Mouse (Mus musculus): ENCODE measurements at regions not wholly inside any gene's neighbourhood (a gene's known extent, or its start where the extent isn't known, plus 50 kb on each side); places are given as distances from the start of the nearest gene placed in this dataset.

GRCm38 (mm10) chr17:45928903-45929477 is 103.2 kb downstream of the Vegfa start:
- no peak for DNase-seq (ENCODE audit: low spot score in 2 of 2)

DNA sequence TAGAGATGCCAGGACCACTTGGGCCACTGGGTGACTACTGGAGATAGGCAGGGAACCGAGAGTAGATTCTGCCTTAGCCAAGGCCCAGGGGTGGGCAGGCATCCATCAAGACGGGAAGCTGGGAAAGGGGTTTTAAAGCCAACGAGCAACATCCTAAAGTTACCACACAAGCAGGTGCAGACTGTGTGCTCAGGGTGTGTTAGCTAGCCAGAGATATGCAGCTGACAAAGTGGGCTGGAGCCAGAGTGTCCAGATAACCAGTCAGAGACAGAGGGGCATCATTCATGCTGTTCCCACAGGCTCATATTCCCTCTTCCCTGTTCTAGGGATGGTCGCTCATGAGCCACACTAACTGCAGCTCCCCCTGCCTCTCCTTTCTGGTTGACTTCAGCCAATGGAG is 104.2 kb downstream of the Vegfa start:
- no peak for DNase-seq (ENCODE audit: low spot score in 2 of 2)

- no peak for DNase-seq (ENCODE audit: low spot score in 2 of 2)
Measured at GRCm38 (mm10) chr17:45925845-45926244, 106.3 kb downstream of the Vegfa start.

GRCm38 (mm10) chr17:45924595-45924994 is 107.6 kb downstream of the Vegfa start:
- no peak for DNase-seq (ENCODE audit: low spot score in 2 of 2)

DNA sequence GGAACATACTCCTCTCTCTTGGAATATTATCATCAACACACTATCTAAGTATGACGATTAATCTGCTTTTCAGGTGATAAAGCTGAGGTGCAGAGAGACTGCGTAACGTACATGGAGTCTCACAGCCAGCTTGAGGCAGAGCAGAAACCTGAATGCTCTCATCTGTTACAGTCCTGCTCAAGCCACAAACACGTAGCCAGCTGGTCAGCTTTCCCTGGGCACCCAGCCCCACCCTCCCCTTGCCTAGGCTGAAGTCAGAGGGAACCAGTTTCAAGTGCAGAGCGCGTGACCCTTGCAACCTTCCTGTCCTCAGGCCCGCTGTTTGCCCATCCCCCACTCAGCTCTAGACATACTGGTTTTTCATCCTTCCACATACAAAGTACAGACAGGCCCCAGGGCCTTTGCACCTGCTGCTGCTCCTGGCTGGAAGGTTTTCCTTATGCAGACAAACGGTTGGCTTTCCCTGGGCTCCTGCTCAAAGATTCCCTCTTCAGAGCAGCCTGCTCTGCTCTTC is 108.9 kb downstream of the Vegfa start:
- no peak for DNase-seq (ENCODE audit: low spot score in 2 of 2)

- DNase-seq (ENCODE audit: low spot score in 2 of 2), result no peak
Measured at GRCm38 (mm10) chr17:45917647-45918046, 114.5 kb downstream of the Vegfa start.

GRCm38 (mm10) chr17:45916937-45917336 is 115.2 kb downstream of the Vegfa start:
- DNase-seq (ENCODE audit: low spot score in 2 of 2), result peak; percentile 10 to 22

GRCm38 (mm10) chr17:45914706-45915240 is 117.4 kb downstream of the Vegfa start:
- DNase-seq (ENCODE audit: low spot score in 2 of 2), result no peak

DNA sequence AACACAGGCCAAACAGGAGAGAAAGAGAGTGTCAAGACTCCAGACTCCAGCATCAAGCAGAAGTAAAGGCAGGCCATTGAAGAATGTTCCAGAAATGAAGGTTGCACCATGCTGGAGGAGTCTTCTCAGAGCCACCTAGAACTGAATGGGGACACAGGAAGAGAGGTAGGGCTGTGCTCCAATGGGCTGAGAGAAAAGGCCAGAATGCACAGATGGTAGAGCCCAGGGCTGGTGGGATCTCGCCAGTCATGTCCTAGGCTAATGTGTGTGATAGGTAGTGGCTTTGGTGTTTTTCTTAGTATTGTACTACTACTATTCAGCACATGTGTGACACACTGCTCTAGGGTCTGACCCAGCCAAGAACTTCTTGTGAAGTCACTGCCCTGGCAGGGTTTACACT is 117.9 kb downstream of the Vegfa start:
- DNase-seq (ENCODE audit: low spot score in 2 of 2), result no peak

DNA sequence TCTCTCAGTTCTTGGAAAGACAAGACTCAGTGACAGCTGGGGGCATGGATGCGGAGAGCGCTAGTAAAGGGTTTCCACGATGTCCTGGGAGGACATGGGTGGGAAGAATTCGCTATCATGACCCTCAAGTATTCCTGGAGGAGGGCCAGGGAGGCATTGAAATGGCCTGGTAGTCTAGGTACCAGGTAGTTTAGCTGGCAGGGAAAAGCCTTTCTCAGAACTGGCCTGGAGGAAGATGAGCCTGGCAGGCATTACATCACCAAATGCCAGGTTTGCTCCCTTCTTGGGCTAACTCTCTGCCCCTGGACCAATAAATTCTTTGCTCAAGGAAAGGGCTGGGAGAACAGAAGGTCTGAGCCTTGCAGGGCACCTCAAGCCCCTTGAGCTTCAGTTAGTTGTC is 118.5 kb downstream of the Vegfa start:
- DNase-seq (ENCODE audit: low spot score in 2 of 2), result no peak

DNA sequence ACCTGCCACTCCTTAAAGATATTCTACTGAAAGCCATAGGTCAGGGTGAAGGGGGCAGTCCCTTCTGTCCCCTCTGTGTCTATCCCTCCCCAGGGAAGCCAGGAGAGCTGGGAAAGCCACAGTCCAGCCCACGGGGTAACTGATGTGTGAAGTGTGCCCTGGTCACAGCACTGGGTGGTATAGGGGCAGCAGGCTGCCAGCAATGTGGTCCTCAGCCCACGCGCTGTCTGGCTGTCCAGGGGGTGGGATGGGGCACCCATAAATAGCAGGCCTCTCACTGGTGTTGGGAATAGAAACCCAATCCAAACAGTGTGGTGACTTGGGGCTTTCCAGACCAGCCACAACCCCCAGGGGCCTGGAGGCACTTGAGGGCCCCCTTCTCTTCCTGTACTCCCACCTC is 120.0 kb downstream of the Vegfa start:
- no peak for DNase-seq (ENCODE audit: low spot score in 2 of 2)

GRCm38 (mm10) chr17:45911201-45911731 is 120.9 kb downstream of the Vegfa start:
- DNase-seq (ENCODE audit: low spot score in 2 of 2), result no peak

- no peak for DNase-seq (ENCODE audit: low spot score in 2 of 2)
Measured at GRCm38 (mm10) chr17:45910245-45910644, 121.9 kb downstream of the Vegfa start.

DNA sequence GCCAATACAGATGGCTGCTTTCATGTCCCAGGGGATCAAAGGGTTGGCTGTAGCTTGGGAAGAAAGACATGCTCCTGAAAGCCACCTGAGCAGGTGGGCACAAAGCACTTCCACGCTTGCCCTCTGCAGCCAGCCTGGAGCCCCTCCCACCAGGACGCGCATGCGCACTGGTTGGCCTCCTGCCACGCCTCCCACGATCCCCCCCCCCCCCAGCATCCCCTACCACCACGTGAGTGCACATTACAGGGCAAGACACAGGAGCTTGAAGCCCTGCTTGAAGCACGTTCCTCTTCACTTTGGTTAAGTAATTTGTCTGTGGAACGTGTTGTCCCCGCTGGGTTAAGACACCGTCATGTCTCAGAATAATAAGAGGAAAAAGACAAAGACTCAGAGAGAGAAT is 124.6 kb downstream of the Vegfa start:
- DNase-seq (ENCODE audit: low spot score in 2 of 2), result no peak

- DNase-seq (ENCODE audit: low spot score in 2 of 2), result no peak
Measured at GRCm38 (mm10) chr17:45905596-45905995, 126.6 kb downstream of the Vegfa start.

GRCm38 (mm10) chr17:45904251-45904650 is 127.9 kb downstream of the Vegfa start:
- peak; percentile 36 to 51 for DNase-seq (ENCODE audit: low spot score in 2 of 2)

- no peak for DNase-seq (ENCODE audit: low spot score in 2 of 2)
Measured at GRCm38 (mm10) chr17:45903294-45903693, 128.9 kb downstream of the Vegfa start.

DNA sequence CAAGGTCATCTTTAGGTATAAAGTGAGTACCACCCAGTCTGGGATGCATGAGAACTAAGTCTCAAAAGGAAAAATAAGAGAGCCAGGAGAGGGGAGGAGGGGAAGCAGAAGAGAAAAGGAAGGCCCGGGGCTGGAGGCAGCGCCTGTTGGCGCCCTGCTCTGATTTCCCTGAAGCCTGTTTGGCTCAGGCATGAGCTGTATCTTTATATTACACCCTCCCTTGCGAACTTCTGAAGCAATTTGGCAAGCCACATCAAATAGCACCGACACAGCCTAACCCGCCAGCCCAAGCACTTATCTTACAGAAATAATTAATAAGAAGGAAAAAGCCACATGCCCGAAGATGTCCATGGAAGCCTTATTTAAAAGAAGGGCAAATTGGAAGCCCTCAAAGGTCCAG is 129.5 kb downstream of the Vegfa start:
- DNase-seq (ENCODE audit: low spot score in 2 of 2), result no peak

- DNase-seq (ENCODE audit: low spot score in 2 of 2), result no peak
Measured at GRCm38 (mm10) chr17:45896922-45897302, 135.3 kb downstream of the Vegfa start.

DNA sequence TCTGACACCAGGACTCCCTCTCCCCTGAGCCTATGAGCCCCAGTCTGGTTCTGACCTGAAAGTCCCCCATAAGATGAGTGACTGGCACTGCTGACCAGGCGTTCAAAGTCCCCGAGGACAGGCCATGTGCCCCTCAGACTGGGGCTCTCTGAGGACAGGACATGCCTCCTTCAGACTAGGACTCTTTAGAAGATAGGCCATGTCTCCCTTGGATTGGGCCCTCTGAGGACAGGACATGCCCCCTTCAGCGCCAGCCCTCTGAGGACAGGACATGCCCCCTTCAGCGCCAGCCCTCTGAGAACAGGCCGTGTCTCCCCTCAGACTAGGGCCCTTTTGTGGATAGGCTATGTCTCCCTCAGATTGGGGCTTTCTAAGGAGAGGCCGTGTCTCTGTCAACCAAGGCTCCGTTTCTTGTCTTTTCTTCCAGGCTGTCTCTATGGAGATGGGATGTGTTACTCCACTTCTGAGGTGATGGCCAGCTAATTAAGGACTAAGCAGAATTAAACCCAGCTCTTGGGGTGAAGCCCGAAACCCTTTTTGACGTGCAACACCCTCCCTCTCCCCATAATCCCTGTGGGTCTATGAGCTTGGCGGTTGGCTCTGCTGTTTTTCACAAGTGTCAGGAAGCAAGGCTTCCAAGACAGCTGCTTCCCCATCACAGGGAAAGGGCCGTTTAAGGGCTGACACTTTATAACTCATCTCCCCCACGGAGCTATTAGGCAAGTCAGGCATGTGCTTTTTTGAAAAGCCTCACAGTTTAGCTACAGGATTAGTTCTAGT is 135.8 kb downstream of the Vegfa start:
- DNase-seq (ENCODE audit: low spot score in 2 of 2), result no peak

- DNase-seq (ENCODE audit: low spot score in 2 of 2), result no peak
Measured at GRCm38 (mm10) chr17:45894166-45894565, 138.0 kb downstream of the Vegfa start.

DNA sequence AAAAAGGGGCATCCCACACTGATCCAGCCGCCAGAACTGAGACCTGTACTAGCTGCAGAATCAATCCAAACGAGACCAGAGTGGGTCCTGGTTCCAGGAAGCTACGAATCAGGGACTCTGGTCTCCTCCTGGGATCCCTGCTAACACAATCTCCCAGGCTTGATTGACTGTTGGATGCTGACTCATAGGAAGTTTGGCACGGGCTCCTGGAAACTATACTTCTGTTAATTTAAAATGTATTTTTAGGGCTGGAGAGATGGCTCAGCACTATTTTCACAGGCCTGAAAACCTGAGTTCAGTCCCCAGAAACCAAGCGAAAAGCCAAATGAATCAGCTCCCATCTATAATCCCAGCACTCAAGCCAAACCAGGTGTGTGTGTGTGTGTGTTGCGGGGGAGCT is 138.5 kb downstream of the Vegfa start:
- DNase-seq (ENCODE audit: low spot score in 2 of 2), result peak; percentile 59 to 71

GRCm38 (mm10) chr17:45893094-45893493 is 139.1 kb downstream of the Vegfa start:
- no peak for DNase-seq (ENCODE audit: low spot score in 2 of 2)
